Mouse (Mus musculus) ES-E14 (cell line): ENCODE measurements around the gene Qrsl1. TPM values are rescaled to one million over a fixed set of nuclear protein-coding genes. Genes with fewer than 3 reads are reported as not detected.

ENCODE experiments used
- DNase-seq: peaks from one replicate; pipeline ENCODE4 v3.0.0-alpha.2; 2013; ENCODE audit warnings: low read depth, low spot score
- H3K27ac ChIP-seq: 2 replicates; pipeline ENCODE4 v1.5.1; 2012; ENCODE audit warnings: low read depth, mild to moderate bottlenecking, low read length, moderate library complexity, mixed read lengths; ENCODE audit not compliant: poor library complexity, insufficient read depth, severe bottlenecking
- H3K36me3 ChIP-seq: 2 replicates; pipeline ENCODE4 v1.6.1; 2012; ENCODE audit warnings: mild to moderate bottlenecking, low read length, moderate library complexity, mixed read lengths; ENCODE audit not compliant: control insufficient read depth, poor library complexity, insufficient read depth, severe bottlenecking
- H3K4me1 ChIP-seq, 2 experiments: fragments of 150-350 bp in 1 of 2; sonication (generic) in 1 of 2; 2 replicates each; pipeline ENCODE4 v1.6.1; 2012; ENCODE audit warnings: low read length in 2 of 2, mild to moderate bottlenecking in 1 of 2, mixed read lengths in 1 of 2; ENCODE audit not compliant: control insufficient read depth in 2 of 2, insufficient read depth in 2 of 2, poor library complexity in 1 of 2
- H3K4me3 ChIP-seq, 2 experiments: fragments of 150-350 bp in 1 of 2; sonication (generic) in 1 of 2; 2 replicates each; pipeline ENCODE4 v1.5.1; 2012; ENCODE audit warnings: low read length in 2 of 2, low read depth in 1 of 2, mild to moderate bottlenecking in 1 of 2, mixed read lengths in 1 of 2; ENCODE audit not compliant: insufficient read depth in 1 of 2, poor library complexity in 1 of 2, severe bottlenecking in 1 of 2
- H3K9ac ChIP-seq: 2 replicates; pipeline ENCODE4 v1.6.1; 2012; ENCODE audit warnings: low read depth, mild to moderate bottlenecking, low read length, mixed read lengths; ENCODE audit not compliant: poor library complexity, insufficient read depth, severe bottlenecking
- H3K9me3 ChIP-seq: fragments of 150-350 bp; sonication (generic); 2 replicates; pipeline ENCODE4 v1.6.1; 2012; ENCODE audit warnings: low read depth, mild to moderate bottlenecking, low read length; ENCODE audit not compliant: control insufficient read depth, insufficient read depth
- CHD2 ChIP-seq: IDR thresholded peaks from 2 replicates; pipeline ENCODE4 v1.6.1; 2014; ENCODE audit warnings: mild to moderate bottlenecking, low read depth, low read length, inconsistent platforms
- HCFC1 ChIP-seq: IDR thresholded peaks from 2 replicates; pipeline ENCODE4 v1.6.1; 2012; ENCODE audit warnings: low read length, inconsistent platforms, borderline replicate concordance; ENCODE audit not compliant: insufficient read depth
- MAFK ChIP-seq: IDR thresholded peaks from 2 replicates; pipeline ENCODE4 v1.6.1; 2014; ENCODE audit warnings: mild to moderate bottlenecking, low read depth, low read length, inconsistent platforms; ENCODE audit not compliant: insufficient read depth
- ZC3H11A ChIP-seq: IDR thresholded peaks from 2 replicates; pipeline ENCODE4 v1.6.1; 2012; ENCODE audit warnings: low read depth, mild to moderate bottlenecking, inconsistent platforms, low read length, borderline replicate concordance
- ZNF384 ChIP-seq: IDR thresholded peaks from 2 replicates; pipeline ENCODE4 v1.6.1; 2012; ENCODE audit warnings: low read depth, low read length, inconsistent platforms
- in situ Hi-C, 2 experiments: fragments of 600-800 bp; cut with MboI; formaldehyde crosslinking; loops; one replicate each; pipeline ENCODE4 v1.15.1; 2025; ENCODE audit warnings: low sequenced_read_pairs in 2 of 2, inconsistent platforms in 1 of 2; ENCODE audit not compliant: unreplicated experiment in 2 of 2
- total RNA-seq: library from RNA; depleted of rRNA; stranded (reverse); fragments of 300-350 nt; gene quantifications from 2 replicates; pipeline ENCODE4 v1.2.3, GENCODE M21; 2012

Gene Qrsl1
- total RNA-seq, 1 experiment, result 24.8 TPM

GRCm38 (mm10) chr10:43910873-43911142 lies 9.3 kb upstream of the Qrsl1 start:
- Histone ChIP-seq H3K27ac (no peak overlapping the region), H3K4me3 (no peak overlapping the region), H3K9ac (0 out of 2 replicates have a peak overlapping the region, but pooled peaks have one; percentile 37), H3K4me1 (peaks cover 0 to 6% of the 10 kb centered on the region in 2 experiments; a peak in 1 of 4 replicates), H3K9me3 (no peaks in the 10 kb centered on the region), H3K36me3 (peaks cover 6% of the 10 kb centered on the region; the same call in 1 of the 2 replicates)
- TF ChIP-seq CHD2 (no peak), MAFK (no peak), ZNF384 (no peak), HCFC1 (no peak), ZC3H11A (no peak)
- DNase-seq, result no peak
- in situ Hi-C loops, result loop anchor here in 1 of 2 experiments (25.0 kb wide), 1 partner anchor 324 kb away; the partner anchor contains the start of gene Cd24a

- H3K36me3 ChIP-seq, result peaks cover 6% of the 10 kb centered on the region; the same call in 1 of the 2 replicates
- no peak overlapping the region for H3K4me3 ChIP-seq
- DNase-seq, result no peak
- in situ Hi-C loops, result loop anchor here in 1 of 2 experiments (25.0 kb wide), 1 partner anchor 323 kb away; the partner anchor contains the start of gene Cd24a
- H3K4me1 ChIP-seq, result peaks cover 0 to 4% of the 10 kb centered on the region in 2 experiments; a peak in 1 of 4 replicates
- no peaks in the 10 kb centered on the region for H3K9me3 ChIP-seq
- TF ChIP-seq CHD2 (no peak), ZNF384 (no peak), HCFC1 (no peak), ZC3H11A (no peak), MAFK (no peak)
- 0 out of 2 replicates have a peak overlapping the region, but pooled peaks have one; percentile 37 for H3K9ac ChIP-seq
- H3K27ac ChIP-seq, result no peak overlapping the region
Measured at GRCm38 (mm10) chr10:43910032-43910872, 8.7 kb upstream of the Qrsl1 start.

GRCm38 (mm10) chr10:43904569-43904968 lies 3.0 kb upstream of the Qrsl1 start:
- in situ Hi-C loops, result loop anchor here in 1 of 2 experiments (25.0 kb wide), 1 partner anchor 317 kb away; the partner anchor contains the start of gene Cd24a
- no peak overlapping the region for H3K9ac ChIP-seq
- TF ChIP-seq MAFK (no peak), CHD2 (no peak), ZNF384 (no peak), ZC3H11A (no peak), HCFC1 (no peak)

GRCm38 (mm10) chr10:43900883-43901570 lies 518 bp downstream of the Qrsl1 start:
- in situ Hi-C loops, result loop anchor here in 1 of 2 experiments (25.0 kb wide), 1 partner anchor 314 kb away; the partner anchor contains the start of gene Cd24a
- Histone ChIP-seq H3K9me3 (no peaks in the 10 kb centered on the region), H3K4me1 (peaks cover 2 to 5% of the 10 kb centered on the region in 2 experiments; a peak in 2 of 4 replicates), H3K27ac (peak overlapping the region; percentile 79), H3K36me3 (0 out of 2 replicates have a peak, but pooled peaks cover 2% of the 10 kb centered on the region), H3K4me3 (peak overlapping the region; percentile 96 to 99), H3K9ac (peak overlapping the region; percentile 95)
- TF ChIP-seq CHD2 (no peak), ZNF384 (no peak), ZC3H11A (no peak), MAFK (no peak), HCFC1 (no peak)
- peak; percentile 37 for DNase-seq

More at GRCm38 (mm10) chr10:43904569-43904968, 3.0 kb upstream of the Qrsl1 start:
- DNase-seq, result no peak
- no peak overlapping the region for H3K4me3 ChIP-seq
- no peaks in the 10 kb centered on the region for H3K9me3 ChIP-seq
- H3K4me1 ChIP-seq, result peaks cover 2 to 3% of the 10 kb centered on the region in 2 experiments; a peak in 2 of 4 replicates
- no peaks in the 10 kb centered on the region for H3K36me3 ChIP-seq
- H3K27ac ChIP-seq, result no peak overlapping the region
